Mouse (Mus musculus) spleen, postnatal 10 days (tissue): ENCODE data around the gene Wdr93.
"Not testable (repeated sequence)": the region's sequence is repeated elsewhere in the genome, so short reads cannot be mapped to it uniquely, and the experiment has no call there.

ENCODE experiments used
- DNase-seq, 2 experiments: peaks; one replicate each; pipeline ENCODE4 v3.0.0; 2021 to 2022; ENCODE audit warnings: low spot score in 2 of 2

Wdr93 gene

DNA sequence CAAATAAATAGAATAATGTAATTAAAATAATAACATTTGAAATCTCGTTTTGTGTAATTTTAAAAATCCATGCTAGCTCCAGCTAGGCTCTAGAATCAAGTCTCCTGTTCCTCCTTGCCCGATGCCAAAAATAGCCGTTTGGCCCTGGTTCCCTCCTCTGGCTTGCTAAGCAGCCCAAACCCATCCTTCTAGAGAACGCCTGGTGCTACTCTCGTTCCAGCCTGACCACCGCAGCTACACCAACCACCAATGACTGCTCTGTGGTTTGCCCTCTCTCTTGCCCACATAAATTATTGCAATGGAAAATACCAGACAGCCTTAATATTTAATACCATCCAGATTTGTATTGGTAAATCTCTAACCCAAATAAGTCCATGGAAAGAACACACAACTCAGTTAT lies 4.7 kb downstream of the Wdr93 start:
- DNase-seq: no peak

DNA sequence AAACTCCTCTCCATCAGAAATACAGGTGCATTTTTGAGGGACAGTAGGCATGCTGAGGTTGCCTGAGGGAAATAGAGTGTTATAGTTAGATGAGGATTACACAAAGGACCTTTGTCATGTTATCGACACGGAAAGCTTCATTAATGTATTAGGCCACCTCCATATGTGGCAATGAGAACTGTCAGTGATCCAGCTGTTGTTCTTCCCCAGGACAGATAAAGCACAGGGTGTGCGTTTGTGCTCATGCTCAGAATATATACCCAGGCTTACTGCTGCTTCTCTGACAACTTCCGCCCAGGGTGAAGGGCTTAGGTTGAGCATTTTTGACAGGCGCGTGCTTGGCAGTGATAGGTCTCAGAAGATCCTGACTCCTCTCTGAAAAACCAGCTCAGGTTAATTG lies 6.5 kb downstream of the Wdr93 start:
- no peak for DNase-seq

DNA sequence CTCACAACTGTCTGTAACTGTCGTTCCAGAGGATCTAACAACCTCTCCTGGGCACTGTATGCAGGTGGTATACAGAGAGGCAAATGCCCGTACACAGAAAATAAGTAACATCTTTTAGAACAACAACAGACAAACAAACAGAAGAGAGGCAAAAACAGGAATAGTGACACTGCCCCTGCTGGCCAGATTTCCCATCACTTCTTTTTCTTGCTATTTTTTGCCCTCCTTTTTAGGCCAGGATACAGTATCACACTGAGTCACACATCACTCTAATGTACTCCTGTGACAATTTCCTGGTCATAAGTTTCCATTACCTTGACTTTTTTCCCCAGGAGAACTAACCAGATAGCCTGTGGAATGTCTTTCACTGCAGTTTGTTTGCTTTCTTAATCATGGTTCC lies 13.4 kb downstream of the Wdr93 start:
- no peak for DNase-seq

DNA sequence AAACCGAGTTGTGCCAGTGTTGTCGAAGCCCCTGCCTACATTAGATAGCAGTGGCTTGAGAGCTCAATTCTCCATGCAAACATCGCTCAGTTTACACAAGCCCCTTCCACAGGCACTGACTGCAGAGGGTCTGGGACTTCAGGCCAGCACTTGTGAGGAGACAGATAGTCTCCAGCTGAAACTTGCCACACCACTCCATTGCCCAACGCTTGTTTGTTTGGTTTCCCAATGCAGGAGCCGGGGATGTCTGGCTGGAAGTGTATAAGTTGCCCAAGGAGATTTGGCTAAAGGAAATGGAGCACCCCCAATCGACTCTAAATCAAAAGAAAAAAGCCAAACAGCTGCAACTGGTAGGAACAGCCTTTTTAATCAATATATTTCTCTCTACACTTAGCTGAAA lies 15.2 kb downstream of the Wdr93 start:
- no peak for DNase-seq

DNA sequence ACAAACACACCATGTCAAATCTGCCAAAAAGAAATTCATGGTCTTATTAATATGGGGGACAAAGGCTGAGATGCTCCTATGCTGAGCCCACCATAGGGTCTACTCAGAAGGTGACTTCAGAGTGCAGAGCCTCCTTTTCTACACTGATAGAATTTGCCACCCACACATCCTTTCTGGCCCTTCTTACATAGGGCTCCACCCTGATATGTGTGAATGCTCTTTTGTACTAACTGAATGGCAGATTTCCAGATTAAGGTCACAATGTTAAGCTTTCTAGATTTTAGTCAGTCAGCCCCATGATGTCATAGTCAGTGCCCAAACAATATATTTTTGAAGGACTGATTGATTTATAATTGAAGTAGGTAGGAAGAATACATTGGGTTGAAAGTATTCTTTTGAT lies 16.8 kb downstream of the Wdr93 start:
- DNase-seq: no peak

DNA sequence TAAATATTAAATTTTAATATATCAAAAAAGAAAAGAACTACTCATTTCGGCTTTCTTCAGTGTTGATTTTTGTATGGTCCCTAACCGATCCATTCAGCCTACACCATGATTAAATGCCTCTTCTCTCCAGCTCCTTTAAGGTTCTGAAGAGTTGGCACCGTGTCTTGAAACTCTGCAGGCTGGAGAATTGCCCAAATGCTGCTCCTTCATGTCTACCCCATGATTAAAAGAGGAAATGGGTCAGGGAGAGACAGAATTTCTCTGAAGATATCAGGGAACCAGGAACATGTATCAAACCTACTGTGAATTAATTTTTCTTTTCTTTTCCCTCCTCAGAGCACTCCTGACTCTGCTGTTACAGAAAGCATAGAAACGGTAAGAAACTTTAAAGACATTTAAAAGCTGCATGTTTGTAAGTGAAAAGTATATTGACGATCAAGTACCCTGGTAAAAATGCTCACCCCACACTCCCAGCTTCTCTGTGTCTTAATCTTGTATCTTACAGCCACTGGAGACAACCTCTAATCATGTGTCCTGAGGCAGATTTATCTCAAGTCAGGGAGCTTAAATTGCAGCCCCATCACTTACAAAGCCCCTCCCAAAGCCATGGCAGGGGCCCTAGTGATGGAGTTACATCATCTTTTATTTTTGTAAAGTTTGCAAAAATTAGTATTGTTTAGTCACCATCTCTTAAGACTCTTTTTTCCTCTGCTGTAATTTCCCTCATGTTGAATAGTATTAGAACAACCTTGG lies 18.3 kb downstream of the Wdr93 start:
- DNase-seq: no peak

DNA sequence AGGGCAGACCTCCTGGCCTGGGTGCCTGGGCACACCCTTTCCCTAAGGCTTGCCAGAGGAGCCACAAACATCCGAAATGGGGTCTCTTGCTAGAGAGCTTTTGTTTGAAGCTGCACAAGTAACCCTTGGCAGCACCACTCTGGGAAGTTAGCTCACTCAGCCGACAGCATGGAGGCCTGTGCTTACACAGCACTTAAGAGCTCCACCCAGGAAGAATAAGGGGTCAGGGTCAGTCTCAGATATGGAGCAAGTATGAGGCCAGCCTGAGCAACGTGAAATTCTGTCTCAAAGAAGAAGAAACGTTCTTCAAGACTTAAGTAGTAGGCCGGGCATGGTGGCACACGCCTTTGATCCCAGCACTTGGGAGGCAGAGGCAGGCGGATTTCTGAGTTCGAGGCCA lies 19.1 kb downstream of the Wdr93 start:
- no peak for DNase-seq

DNA sequence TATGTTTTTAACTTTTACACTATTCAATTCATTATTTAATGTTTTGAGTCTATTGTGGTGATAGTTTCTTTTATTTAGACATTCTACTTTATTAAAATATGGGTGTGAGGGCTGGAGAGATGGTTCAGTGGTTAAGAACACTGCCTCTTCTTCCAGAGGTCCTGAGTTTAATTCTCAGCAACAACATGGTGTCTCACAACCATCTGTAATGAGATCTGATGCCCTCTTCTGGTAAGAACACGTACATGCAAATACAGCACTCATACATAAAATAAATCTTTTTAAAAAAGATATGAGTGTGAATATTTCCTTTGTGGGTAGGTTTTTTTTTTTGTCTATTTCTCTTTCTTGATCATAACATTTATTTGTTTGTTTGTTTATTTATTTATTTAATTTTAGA lies 23.0 kb downstream of the Wdr93 start:
- no peak for DNase-seq

DNA sequence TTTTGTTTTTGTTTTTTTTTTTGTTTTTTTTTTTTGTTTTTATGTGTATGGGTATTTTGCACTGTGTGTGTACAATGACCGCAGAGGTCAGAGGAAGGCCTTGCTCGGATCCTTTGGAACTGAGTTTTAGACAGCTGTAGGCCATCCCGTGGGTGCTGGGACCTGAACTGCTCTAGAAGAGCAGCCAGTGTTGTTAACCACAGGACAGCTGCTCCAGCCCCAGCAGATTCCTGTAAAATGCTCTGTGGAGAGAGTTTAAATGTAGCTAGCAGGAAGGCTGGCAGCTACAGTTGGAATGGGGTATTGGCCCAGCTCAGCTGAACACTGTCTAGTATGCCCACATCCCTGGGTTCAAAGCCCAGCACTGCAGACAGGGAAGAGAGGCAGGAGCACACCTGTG lies 26.7 kb downstream of the Wdr93 start:
- no peak for DNase-seq

DNA sequence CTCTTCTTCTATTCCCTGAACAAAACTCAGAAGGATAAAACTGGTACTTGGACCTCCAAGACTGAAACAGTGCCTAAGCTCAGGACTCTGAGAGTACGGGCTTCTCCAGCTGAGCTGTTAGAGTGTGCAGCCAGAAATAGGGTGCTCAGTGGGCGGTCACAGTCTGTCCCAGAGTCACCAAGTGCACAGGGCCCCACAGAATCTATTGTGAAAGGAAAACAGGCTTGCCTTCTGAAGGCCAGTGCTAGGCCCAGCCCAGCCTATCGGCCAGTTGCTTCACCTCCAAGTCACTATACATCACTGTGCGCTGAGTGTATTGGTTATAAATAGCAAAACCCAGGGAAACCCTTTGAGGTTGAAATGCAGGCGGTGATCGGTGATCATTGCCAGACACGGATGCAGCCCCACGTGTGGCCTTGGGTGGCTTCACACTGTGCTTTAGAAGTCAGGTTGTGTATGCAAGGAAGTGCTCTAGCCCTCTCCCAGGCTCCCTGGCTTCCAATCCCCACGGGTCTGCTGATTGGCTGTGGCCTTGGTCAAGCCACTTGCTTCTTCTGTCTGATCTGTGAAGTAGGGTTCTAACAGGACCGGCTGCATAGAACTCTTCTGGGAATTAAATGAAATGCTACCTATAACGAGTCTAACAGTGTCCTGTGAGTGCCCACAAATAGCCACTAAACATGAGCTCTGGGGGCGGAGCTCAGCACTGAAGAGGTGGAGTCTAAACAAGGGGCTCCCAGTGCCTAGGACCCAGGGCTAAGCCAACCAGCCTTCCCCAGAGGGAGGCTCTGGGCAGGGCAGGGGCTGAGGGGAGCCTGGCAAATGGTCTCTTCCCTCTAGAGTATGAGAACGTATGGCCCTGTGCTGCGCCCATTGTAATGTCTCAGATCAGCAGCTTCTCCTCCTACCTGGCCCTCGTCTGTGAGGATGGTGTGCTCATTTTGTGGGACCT lies 28.9 kb downstream of the Wdr93 start:
- no peak for DNase-seq

DNA sequence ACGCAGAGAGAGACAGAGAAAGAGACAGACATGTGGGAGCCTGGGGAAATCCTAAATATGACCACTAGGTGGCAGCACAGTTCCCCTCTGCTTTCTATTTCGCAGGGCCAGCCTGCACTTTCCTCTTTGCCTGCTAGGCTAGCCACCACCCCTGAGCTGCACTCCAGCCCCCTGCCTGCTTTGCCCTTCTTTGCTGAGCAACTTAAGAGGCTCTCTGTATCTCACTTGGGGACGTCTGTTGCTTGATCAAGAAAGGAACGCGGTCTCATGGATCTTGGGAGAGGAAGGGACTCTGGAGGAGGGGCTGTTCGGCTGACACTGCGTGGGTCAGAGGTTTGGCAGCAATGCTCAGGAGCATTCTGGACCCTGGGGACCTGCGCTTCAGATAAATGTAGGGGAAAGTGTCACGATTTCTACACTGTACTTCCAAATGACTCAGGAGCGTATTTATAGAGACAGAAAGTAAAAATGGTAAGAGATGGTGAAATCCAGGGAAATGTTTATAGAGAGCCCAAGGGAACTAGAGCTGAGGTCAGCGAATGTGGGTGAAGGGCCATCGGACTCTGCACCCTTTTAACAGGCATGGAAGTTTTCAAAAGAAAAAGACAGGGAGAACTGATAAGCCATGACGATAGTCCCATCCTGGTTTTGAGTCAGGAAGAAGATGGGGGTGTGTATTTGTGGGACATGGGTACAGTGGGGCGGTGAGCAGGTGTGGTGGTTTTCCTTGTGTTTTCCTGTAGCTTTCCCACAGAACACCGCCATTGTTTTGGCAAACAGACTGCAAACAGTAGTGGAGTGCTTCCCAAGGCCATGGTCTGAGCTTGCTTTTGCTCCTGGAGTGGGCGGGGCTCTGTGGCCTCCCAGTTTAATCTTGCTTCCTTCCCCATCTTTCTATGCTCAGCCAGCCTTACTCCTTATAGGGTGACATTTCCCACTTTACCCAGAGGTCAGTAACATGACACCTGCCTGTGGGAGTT lies 38.0 kb downstream of the Wdr93 start:
- peak; percentile 55 to 73 for DNase-seq

DNA sequence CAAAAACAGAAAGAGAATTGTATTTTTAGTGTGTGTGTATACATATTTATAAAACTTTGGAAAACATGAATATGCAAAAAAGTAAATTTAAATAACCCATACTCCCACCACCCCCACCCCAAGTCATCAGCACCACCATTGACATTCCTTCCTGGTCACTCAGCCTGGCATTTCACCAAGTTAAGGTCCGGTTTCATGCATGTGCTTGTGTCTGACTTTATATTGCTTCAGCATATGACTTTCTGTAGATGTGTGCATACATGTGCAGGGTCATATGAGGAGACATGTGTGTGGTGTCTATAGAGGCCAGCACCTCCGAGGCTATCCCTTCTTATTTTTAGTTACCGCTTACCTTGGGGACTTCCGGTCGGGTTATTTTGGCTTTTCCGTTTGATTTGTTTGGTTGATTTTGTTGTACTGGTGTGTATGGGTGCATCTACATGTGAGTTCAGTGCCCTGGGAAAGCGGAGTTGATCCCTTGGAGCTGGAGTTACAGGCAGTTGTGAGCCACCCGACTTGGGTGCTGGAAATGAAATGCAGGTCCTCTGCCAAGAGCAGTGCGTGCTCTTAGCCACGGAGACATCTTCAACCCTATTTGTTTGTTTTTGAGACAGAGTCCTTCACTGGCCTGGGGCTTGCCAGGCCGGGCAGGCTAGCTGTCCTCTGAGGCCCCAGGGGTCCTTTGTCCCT lies 39.0 kb downstream of the Wdr93 start:
- no peak for DNase-seq

DNA sequence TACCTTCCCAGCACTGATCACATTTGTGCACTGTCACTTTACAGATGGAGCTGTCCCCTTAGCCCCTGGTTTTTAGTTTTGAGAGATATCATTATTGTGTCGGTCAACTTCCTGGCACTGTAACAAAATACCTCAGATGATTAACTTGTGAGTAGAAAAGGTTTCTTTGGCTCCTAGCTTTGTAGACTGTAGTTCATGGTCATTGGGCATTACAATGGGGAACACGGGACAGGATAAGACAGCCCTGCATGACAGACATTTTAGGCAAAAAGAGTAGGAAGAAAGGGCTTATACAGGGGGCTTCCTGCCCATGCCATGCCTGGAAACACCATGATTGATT lies 39.5 kb downstream of the Wdr93 start:
- no peak for DNase-seq

DNA sequence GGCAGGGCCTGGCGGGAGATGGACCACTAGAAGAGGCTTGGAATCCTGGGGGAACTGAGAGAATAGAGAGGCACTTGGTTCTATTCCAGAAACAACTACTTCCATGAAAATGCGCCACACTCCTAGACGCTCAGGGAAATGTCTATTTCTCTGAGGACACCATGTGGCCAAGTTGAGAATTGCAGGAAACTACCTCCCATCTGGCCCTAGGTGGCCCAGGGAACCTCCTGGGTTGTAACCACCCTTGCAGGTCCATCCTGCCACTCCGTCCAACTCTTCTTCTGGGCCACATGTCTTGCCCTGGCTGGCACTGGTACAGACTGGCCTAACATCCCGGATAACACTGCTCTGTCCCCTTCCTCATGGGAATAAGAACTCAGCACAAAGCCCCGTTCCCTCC lies 43.3 kb downstream of the Wdr93 start:
- peak; percentile 45 to 74 for DNase-seq

DNA sequence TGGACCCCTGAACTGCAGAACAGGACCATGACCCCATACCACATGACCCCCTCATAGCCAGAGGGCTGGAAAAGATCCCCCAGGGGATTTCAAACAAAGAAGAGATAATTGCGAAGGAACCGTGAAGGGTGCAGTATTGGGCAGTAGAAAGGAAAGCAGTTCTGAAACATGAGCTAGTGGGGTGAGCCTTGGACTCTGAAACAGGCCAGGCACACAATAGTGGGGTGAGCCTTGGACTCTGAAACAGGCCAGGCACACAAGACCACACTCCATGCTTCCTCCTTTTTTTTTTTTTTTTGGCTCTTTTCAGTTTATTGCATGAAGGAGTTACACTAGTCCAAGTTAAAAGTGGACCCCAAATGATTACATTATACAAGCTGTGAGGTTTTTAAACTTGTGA lies 46.8 kb downstream of the Wdr93 start:
- not testable (repeated sequence) for DNase-seq

DNA sequence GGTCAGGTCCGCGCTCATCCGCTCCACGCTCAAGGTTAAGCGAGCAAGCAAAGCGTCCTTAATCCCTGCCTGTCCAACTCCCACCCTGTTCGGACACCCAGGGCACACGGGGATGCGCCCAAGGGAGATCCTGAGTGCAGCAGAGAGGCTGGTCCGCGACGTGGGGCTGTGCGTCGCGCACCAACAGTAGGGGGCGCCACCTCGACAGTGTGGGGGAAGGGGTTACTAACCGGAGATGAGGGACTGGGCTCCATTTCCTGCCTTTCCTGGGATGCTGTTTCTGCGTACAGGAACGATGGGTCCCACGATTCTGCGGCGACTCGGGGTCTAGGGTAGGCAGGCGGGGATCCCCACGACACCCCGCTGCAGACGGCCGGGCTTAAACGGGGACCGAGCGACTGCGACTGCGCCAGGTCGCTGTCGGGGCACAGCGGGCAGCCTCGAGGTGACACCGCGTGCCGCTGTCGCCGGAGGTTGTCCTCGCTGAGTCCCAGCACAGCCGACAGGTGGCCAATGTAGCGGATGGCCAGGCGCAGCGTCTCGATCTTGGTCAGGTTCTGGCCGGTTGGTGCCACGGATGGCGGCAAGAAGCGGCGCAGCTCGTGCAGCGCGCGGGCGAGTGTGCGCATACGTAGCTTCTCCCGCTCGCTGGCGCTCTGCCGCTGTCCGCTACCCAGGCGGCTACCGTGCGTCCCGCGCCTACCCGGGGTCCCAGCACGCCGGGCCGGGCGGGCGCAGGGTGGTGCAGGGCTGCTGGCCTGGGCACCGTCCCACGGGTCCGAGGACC lies 49.9 kb downstream of the Wdr93 start:
- peak in 1 of 2 experiments; percentile 50 for DNase-seq

DNA sequence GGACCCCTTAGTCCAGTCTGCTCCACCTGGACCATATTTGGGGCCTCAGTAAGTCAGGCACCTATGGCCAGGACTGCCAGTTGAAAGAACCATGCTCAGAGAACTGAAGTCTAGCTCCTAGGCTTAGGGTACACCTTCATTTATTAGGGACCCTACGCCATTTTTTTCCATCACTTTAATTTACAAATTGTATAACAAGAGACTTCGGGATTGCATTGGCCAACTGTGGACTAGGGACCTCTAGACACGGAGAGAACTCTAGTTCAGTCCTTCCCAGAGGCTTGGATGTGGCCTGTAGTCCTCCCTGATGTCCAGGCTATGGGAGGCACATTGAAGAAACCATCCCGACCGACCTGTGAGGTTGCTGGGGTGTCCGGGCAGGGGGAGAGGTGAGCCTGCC lies 50.7 kb downstream of the Wdr93 start, which contains the start of gene Mesp1:
Mesp1 (minus strand) TSS at position 101 of the 400 bp plus-strand sequence.
- DNase-seq: no peak

DNA sequence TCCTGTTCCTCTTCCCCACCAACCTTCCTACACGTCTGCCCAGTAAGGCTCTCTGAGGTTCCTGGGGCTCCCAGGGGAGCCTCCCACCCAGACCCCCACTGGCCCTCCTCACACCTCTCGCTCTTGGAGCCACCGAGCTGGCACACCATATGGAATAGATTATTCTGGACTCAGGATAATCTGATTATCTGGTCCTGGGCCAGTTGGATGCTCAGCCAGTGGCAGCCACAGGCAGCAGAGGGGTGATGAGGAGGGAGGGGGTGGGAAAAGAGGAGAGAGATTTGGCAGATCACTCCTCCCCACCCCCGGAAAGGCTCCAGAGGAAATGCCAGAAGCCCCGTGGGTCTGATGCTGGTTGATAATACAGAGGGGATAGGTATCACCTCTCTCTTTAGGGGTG lies 55.6 kb downstream of the Wdr93 start:
- DNase-seq: no peak

DNA sequence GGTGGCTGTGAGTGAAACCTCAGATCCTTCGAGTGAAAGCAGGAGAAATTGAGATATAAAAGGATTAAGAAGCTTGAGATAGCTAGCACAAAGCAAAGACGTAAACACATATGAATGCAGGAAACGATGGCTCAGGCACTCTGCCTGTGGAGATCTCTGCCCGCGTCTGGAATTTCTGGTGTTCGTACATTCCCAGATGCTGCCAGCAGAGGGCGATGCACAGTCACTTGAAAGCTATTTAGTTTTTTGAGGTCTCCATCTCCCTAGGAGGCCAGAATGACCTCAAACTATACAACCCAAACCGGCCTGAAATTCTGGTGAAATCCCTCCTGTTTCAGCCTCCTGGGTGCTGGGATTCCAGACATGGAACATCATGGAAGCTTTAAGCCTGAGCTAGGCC lies 56.1 kb downstream of the Wdr93 start:
- peak; percentile 46 to 75 for DNase-seq

DNA sequence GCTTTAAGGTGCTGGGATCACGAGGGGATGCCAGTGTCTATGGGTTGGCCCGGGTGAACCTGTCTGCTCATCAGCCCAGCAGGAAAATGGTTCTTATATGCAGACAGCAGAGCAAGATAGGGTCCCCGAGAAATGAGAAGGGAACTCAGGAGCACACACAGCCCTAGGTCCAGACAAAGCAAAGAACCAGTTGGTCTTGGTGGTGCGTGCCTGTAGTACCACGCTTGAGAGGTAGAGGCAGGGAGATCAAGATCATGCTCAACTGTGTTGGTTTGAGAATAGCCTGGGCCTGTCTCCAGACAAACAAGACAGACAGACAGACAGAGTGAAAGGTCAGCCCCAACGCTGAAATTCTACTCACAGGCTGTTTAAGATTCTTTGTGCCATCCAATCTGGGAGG lies 56.5 kb downstream of the Wdr93 start:
- DNase-seq: no peak
